Mouse (Mus musculus): ENCODE measurements around the gene Ccr3. TPM values are rescaled to one million over a fixed set of nuclear protein-coding genes. Genes with fewer than 3 reads are reported as not detected.

Gene Ccr3
- total and polyA plus RNA-seq, 2 experiments from 2014 or later, result not detected

DNA sequence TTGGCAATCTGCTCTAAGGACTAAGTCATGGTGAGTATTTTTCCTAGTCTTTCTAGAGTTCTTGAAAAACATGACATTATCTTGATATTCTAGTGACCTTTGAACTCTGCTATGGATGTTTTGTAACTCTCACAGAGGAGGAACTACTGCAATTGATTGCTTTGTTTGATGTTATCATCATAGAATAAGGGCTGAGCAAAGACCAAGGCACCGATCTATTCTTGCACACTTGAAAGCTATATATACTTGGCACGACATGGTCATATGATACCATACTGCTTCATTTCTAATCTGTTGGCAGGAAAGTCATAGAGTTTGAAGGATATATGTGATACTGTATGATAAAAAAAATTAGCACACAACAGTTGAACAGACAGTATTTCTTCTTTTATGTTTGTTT lies 22.0 kb upstream of the Ccr3 start:
- no peak overlapping the region for H3K9ac ChIP-seq (replicated peaks; ENCODE audit: low read length, poor library complexity, severe bottlenecking)
- H3K4me1 ChIP-seq (ENCODE audit: insufficient read depth, low read length), result no peaks in the 10 kb centered on the region
- DNase-seq (ENCODE audit: low spot score) (no peak), ATAC-seq (ENCODE audit: low FRiP score) (no peak)
- WGBS, result 96% methylated on average over 2 of the region's 2 CpGs
- no peak overlapping the region for H3K27ac ChIP-seq (ENCODE audit: low read depth, low read length)
- H3K9me3 ChIP-seq (ENCODE audit: low read length), result no peaks in the 10 kb centered on the region
- H3K27me3 ChIP-seq (ENCODE audit: insufficient read depth, low read length), result no peaks in the 10 kb centered on the region
- H3K36me3 ChIP-seq (ENCODE audit: insufficient read depth, low read length), result no peaks in the 10 kb centered on the region
- TF ChIP-seq CTCF (IDR thresholded peaks at IDR 0.05), result no peak
- no peak overlapping the region for H3K4me3 ChIP-seq (ENCODE audit: low read depth, low read length)
- H3K4me2 ChIP-seq (ENCODE audit: low read depth, low read length, poor library complexity, severe bottlenecking), result no peak overlapping the region

DNA sequence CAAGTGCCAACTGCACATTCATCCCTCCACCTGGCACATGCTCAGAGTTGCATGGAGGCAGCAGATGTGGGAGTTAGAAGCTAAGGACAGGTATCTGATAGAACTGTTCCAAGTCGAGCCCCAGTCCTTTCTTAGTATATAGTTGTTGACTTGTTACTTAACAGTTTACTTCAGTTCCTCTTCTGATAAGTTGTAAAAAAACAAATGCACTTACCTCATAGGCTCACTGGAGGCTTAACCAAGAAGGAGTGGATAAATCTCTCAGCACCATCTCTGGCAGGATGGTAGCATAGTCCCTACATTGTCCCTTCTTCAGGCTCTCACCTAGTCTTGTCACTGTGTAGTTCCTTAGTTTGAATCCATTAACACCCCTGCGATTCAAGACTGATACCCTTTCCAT lies 9.1 kb upstream of the Ccr3 start:
- no peaks in the 10 kb centered on the region for H3K9me3 ChIP-seq (ENCODE audit: low read length)
- no peak overlapping the region for H3K4me2 ChIP-seq (ENCODE audit: low read depth, low read length, poor library complexity, severe bottlenecking)
- 76% methylated on average over 2 of the region's 2 CpGs for WGBS
- no peaks in the 10 kb centered on the region for H3K27me3 ChIP-seq (ENCODE audit: insufficient read depth, low read length)
- H3K36me3 ChIP-seq (ENCODE audit: insufficient read depth, low read length), result no peaks in the 10 kb centered on the region
- H3K9ac ChIP-seq (replicated peaks; ENCODE audit: low read length, poor library complexity, severe bottlenecking), result no peak overlapping the region
- no peak for TF ChIP-seq CTCF (IDR thresholded peaks at IDR 0.05)
- no peak overlapping the region for H3K27ac ChIP-seq (ENCODE audit: low read depth, low read length)
- DNase-seq (ENCODE audit: low spot score), result no peak
- no peaks in the 10 kb centered on the region for H3K4me1 ChIP-seq (ENCODE audit: insufficient read depth, low read length)
- no peak overlapping the region for H3K4me3 ChIP-seq (ENCODE audit: low read depth, low read length)
- no peak for ATAC-seq (ENCODE audit: low FRiP score)

DNA sequence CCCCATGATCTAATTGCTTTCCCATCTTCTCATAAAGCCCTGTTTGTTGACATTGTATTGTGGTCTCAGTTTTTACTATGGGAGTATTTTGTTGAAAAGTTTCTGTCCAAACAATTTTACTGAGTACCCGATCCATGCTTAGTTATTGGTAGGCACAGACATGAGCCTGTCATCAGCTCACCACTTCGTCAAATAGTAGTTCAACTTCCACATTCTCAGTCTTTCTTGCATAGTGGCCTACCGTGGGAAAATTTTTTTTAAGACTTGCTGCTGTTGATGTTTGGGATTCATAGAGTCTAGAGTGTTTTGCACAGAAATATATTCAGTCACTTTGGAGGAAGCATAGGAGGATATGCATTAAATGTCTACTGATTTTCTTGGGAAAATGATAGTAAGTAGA lies 8.5 kb upstream of the Ccr3 start:
- ATAC-seq (ENCODE audit: low FRiP score) (no peak), DNase-seq (ENCODE audit: low spot score) (no peak)
- TF ChIP-seq CTCF (IDR thresholded peaks at IDR 0.05), result no peak
- H3K4me3 ChIP-seq (ENCODE audit: low read depth, low read length), result no peak overlapping the region
- H3K27ac ChIP-seq (ENCODE audit: low read depth, low read length), result no peak overlapping the region
- no peak overlapping the region for H3K9ac ChIP-seq (replicated peaks; ENCODE audit: low read length, poor library complexity, severe bottlenecking)
- H3K9me3 ChIP-seq (ENCODE audit: low read length), result no peaks in the 10 kb centered on the region
- H3K36me3 ChIP-seq (ENCODE audit: insufficient read depth, low read length), result no peaks in the 10 kb centered on the region
- H3K4me1 ChIP-seq (ENCODE audit: insufficient read depth, low read length), result no peaks in the 10 kb centered on the region
- 93% methylated on average over 3 of the region's 3 CpGs for WGBS
- no peak overlapping the region for H3K4me2 ChIP-seq (ENCODE audit: low read depth, low read length, poor library complexity, severe bottlenecking)
- H3K27me3 ChIP-seq (ENCODE audit: insufficient read depth, low read length), result no peaks in the 10 kb centered on the region

DNA sequence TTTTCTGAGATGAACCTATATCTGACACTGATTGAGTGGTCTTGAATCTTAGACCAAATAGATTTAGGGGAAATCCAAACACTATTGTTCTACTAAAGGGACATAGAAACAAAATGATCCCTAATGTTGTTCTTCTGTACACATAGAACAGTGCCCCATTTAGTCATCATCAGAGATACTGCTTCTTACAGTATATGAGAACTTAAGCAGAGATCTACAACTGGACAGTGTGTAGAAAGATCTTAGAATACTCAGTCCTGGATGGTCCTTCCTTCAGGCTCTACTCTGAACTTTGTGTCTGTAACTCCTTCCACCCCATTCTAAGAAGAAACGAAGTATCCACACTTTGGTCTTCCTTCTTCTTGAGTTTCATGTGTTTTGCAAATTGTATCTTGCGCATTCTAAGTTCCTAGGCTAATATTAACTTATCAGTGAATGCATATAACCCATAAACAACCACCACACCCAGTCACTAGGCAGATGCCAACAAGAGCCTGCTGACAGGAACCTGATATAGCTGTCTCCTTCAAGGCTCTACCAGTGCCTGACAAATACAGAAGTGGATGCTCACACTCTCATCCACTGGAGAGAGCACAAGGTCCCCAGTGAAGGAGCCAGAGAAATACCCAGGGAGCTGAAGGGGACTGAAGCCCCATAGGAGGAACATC lies 6.7 kb upstream of the Ccr3 start:
- H3K4me1 ChIP-seq (ENCODE audit: insufficient read depth, low read length), result no peaks in the 10 kb centered on the region
- H3K9ac ChIP-seq (replicated peaks; ENCODE audit: low read length, poor library complexity, severe bottlenecking), result no peak overlapping the region
- no peak overlapping the region for H3K4me2 ChIP-seq (ENCODE audit: low read depth, low read length, poor library complexity, severe bottlenecking)
- TF ChIP-seq CTCF (IDR thresholded peaks at IDR 0.05), result no peak
- WGBS, result 88% methylated on average over 2 of the region's 2 CpGs
- no peak overlapping the region for H3K27ac ChIP-seq (ENCODE audit: low read depth, low read length)
- ATAC-seq (ENCODE audit: low FRiP score) (no peak), DNase-seq (ENCODE audit: low spot score) (no peak)
- no peaks in the 10 kb centered on the region for H3K9me3 ChIP-seq (ENCODE audit: low read length)
- H3K27me3 ChIP-seq (ENCODE audit: insufficient read depth, low read length), result no peaks in the 10 kb centered on the region
- H3K36me3 ChIP-seq (ENCODE audit: insufficient read depth, low read length), result no peaks in the 10 kb centered on the region
- no peak overlapping the region for H3K4me3 ChIP-seq (ENCODE audit: low read depth, low read length)

DNA sequence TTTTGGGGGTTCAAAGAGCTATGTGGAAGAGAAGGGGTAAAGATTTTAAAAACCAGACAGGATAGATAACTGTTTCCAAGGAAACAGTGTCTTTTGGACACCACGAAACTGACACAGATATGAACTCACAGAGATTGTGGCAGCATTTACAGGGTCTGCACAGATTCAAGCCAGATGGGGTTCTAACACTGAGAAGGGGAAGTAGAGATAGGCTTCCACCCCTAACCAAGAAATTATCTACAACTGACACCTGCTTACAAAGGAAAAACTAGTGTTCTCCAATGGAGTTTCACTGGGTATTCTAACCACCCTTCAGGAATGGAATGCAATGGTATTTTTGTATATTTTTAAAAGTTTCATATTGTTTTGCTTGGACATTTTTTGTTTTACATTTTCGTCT lies 5.7 kb upstream of the Ccr3 start:
- no peak for DNase-seq (ENCODE audit: low spot score)
- no peak overlapping the region for H3K4me3 ChIP-seq (ENCODE audit: low read depth, low read length)
- H3K36me3 ChIP-seq (ENCODE audit: insufficient read depth, low read length), result no peaks in the 10 kb centered on the region
- H3K9ac ChIP-seq (replicated peaks; ENCODE audit: low read length, poor library complexity, severe bottlenecking), result no peak overlapping the region
- H3K9me3 ChIP-seq (ENCODE audit: low read length), result no peaks in the 10 kb centered on the region
- no peak for ATAC-seq (ENCODE audit: low FRiP score)
- WGBS, result 80% methylated on average over 2 of the region's 2 CpGs
- no peak for TF ChIP-seq CTCF (IDR thresholded peaks at IDR 0.05)
- H3K27ac ChIP-seq (ENCODE audit: low read depth, low read length), result no peak overlapping the region
- H3K4me2 ChIP-seq (ENCODE audit: low read depth, low read length, poor library complexity, severe bottlenecking), result no peak overlapping the region
- no peaks in the 10 kb centered on the region for H3K27me3 ChIP-seq (ENCODE audit: insufficient read depth, low read length)
- H3K4me1 ChIP-seq (ENCODE audit: insufficient read depth, low read length), result no peaks in the 10 kb centered on the region

DNA sequence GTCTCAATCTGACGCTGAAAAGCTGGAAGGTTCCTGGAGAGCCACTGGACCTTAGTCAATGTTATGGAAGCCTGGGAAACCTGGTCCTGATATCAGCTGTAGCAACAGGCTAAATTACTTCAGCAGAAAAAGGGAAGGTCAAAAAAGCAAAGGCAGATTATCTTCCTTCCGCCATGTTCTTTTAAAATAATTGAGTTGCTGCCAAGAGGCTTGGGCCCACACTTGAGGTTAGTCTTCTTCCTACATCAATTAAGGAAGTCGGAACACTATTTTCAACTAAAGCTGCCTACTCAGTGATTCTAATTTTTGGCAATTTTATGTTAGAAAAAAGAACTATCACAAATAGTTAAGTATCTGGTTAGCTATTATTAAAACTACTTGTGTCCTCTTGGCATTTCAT lies 1.9 kb upstream of the Ccr3 start:
- Histone ChIP-seq H3K4me2 (ENCODE audit: low read depth, low read length, poor library complexity, severe bottlenecking) (no peak overlapping the region), H3K9me3 (ENCODE audit: low read length) (no peaks in the 10 kb centered on the region), H3K4me3 (ENCODE audit: low read depth, low read length) (no peak overlapping the region), H3K4me1 (ENCODE audit: insufficient read depth, low read length) (no peaks in the 10 kb centered on the region), H3K27ac (ENCODE audit: low read depth, low read length) (no peak overlapping the region), H3K9ac (replicated peaks; ENCODE audit: low read length, poor library complexity, severe bottlenecking) (no peak overlapping the region), H3K36me3 (ENCODE audit: insufficient read depth, low read length) (no peaks in the 10 kb centered on the region), H3K27me3 (ENCODE audit: insufficient read depth, low read length) (no peaks in the 10 kb centered on the region)
- no peak for TF ChIP-seq CTCF (IDR thresholded peaks at IDR 0.05)
- WGBS, result 92% methylated on average over 3 of the region's 3 CpGs
- ATAC-seq (ENCODE audit: low FRiP score), result no peak
- DNase-seq (ENCODE audit: low spot score), result no peak
